Mouse (Mus musculus) testis, adult 2 months (tissue): Measurements from ENCODE around the gene Mras. TPM values are rescaled to one million over a fixed set of nuclear protein-coding genes. Genes with fewer than 3 reads are reported as not detected.

Experiments
- H3K27ac ChIP-seq: fragments of 200-500 bp; 2 replicates; pipeline ENCODE4 v1.5.1; 2012; ENCODE audit warnings: low read depth, low read length; ENCODE audit not compliant: control insufficient read depth, insufficient read depth
- H3K27me3 ChIP-seq: fragments of 200-500 bp; 2 replicates; pipeline ENCODE4 v1.6.1; 2012; ENCODE audit warnings: mild to moderate bottlenecking, low read length, moderate library complexity; ENCODE audit not compliant: control insufficient read depth, insufficient read depth
- H3K36me3 ChIP-seq: fragments of 200-500 bp; 2 replicates; pipeline ENCODE4 v1.6.1; 2012; ENCODE audit warnings: mild to moderate bottlenecking, low read length; ENCODE audit not compliant: control insufficient read depth, insufficient read depth
- H3K4me1 ChIP-seq: fragments of 200-500 bp; 2 replicates; pipeline ENCODE4 v1.6.1; 2012; ENCODE audit warnings: low read length; ENCODE audit not compliant: control insufficient read depth, insufficient read depth
- H3K4me3 ChIP-seq: fragments of 200-500 bp; 2 replicates; pipeline ENCODE4 v1.5.1; 2012; ENCODE audit warnings: low read depth, mild to moderate bottlenecking, low read length, moderate library complexity, mixed read lengths; ENCODE audit not compliant: control insufficient read depth
- CTCF ChIP-seq: fragments of 200-500 bp; IDR thresholded peaks from 2 replicates; pipeline ENCODE4 v1.5.1; 2012; ENCODE audit warnings: low read depth, mild to moderate bottlenecking, inconsistent platforms, low read length, moderate library complexity; ENCODE audit not compliant: control insufficient read depth, insufficient read depth, insufficient replicate concordance
- POLR2A ChIP-seq: fragments of 200-500 bp; IDR thresholded peaks from 2 replicates; pipeline ENCODE4 v1.6.1; 2012; ENCODE audit warnings: low read depth, mild to moderate bottlenecking, inconsistent platforms, low read length, moderate library complexity; ENCODE audit not compliant: control insufficient read depth
- polyA plus RNA-seq: library from polyadenylated mRNA; depleted of rRNA; stranded (reverse); fragments of >200 nt; gene quantifications from 2 replicates; pipeline ENCODE4 v1.2.3, GENCODE M21; 2012; rRNA removed

Gene Mras
- polyA plus RNA-seq, 1 experiment: 17.2 TPM

GRCm38 (mm10) chr9:99339182-99339581 lies 98.0 kb downstream of the Mras start:
- H3K4me1 ChIP-seq: peaks cover 2% of the 10 kb centered on the region; the same call in 1 of the 2 replicates

GRCm38 (mm10) chr9:99338293-99338692 lies 98.9 kb downstream of the Mras start:
- no peak overlapping the region for H3K4me3 ChIP-seq
- TF ChIP-seq CTCF (no peak), POLR2A (no peak)
- H3K27ac ChIP-seq: no peak overlapping the region
- H3K4me1 ChIP-seq: peaks cover 2% of the 10 kb centered on the region; the same call in 1 of the 2 replicates
- H3K27me3 ChIP-seq: no peaks in the 10 kb centered on the region
- H3K36me3 ChIP-seq: no peaks in the 10 kb centered on the region

More at GRCm38 (mm10) chr9:99339182-99339581, 98.0 kb downstream of the Mras start:
- Histone ChIP-seq H3K27ac (no peak overlapping the region), H3K27me3 (no peaks in the 10 kb centered on the region), H3K4me3 (no peak overlapping the region), H3K36me3 (no peaks in the 10 kb centered on the region)
- TF ChIP-seq POLR2A (no peak), CTCF (no peak)

GRCm38 (mm10) chr9:99336538-99336937 lies 100.6 kb downstream of the Mras start:
- no peaks in the 10 kb centered on the region for H3K36me3 ChIP-seq
- H3K4me1 ChIP-seq: peaks cover 2% of the 10 kb centered on the region; the same call in 1 of the 2 replicates
- H3K27ac ChIP-seq: no peak overlapping the region
- H3K4me3 ChIP-seq: no peak overlapping the region
- H3K27me3 ChIP-seq: no peaks in the 10 kb centered on the region
- no peak for TF ChIP-seq POLR2A
- no peak for TF ChIP-seq CTCF

Other genes with a start within 250 kb of the Mras start
- gene Faiml, start 200.1 kb downstream of the Mras start, polyA plus RNA-seq: 10.2 and 15.7 TPM in 2 replicates
- 11.5 and 14.9 TPM in 2 replicates for gene Cep70, start 194.0 kb downstream of the Mras start, polyA plus RNA-seq
- 61.3 and 70.7 TPM in 2 replicates for gene Esyt3, start 78.8 kb downstream of the Mras start, polyA plus RNA-seq
- gene Nme9, start 14.1 kb upstream of the Mras start, polyA plus RNA-seq: 0.22 and 0.28 TPM in 2 replicates
- 9.7 and 11.9 TPM in 2 replicates for gene Armc8, start 131.5 kb upstream of the Mras start, polyA plus RNA-seq
- gene Dbr1, start 138.4 kb upstream of the Mras start, polyA plus RNA-seq: 3.0 and 3.6 TPM in 2 replicates
- gene A4gnt, start 175.1 kb upstream of the Mras start, polyA plus RNA-seq: not detected in 2 replicates
- 0.54 and 0.69 TPM in 2 replicates for gene Dzip1l, start 192.1 kb upstream of the Mras start, polyA plus RNA-seq